Mouse (Mus musculus): ENCODE results near the gene Hs3st6. TPM values are rescaled to one million over a fixed set of nuclear protein-coding genes. Genes with fewer than 3 reads are reported as not detected.

The Hs3st6 gene
- polyA plus RNA-seq (2012; rRNA removed) = 0.24 and 0.30 TPM in 2 replicates

GRCm38 (mm10) chr17:24752415-24753394 lies at the start of gene Hs3st6:
TSS of gene Hs3st6 (plus strand) at chr17:24752988.

GRCm38 (mm10) chr17:24706982-24707800 lies 45.6 kb upstream of the Hs3st6 start, which contains the start of gene Tbl3:
TSS of gene Tbl3 (minus strand) at chr17:24707660.

DNA sequence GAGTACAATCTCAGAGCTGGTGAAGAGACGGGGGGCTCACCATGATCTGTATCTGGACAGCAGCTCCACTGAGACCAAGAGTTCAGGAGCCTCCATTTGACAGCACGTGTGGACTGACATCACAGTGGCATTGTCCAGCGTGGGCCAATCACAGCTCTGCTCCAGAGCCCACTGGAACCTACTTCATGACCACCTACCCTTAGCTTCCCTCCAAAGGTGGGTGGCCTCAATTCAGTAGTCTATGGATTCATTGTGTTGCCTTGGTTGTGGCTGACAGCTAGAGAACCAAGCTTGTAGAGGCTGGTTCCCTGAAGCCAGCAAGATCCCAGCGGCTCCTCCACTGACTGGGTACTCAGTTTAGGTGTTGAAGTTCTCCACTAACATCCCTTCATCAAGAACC lies 34.8 kb upstream of the Hs3st6 start, which contains the start of the genes Rnf151 and Rps2:
Gene Rnf151, minus strand, starts transcription at position 121 of the 400 bp plus-strand sequence.
Gene Rps2, plus strand, starts transcription at position 174 of the 400 bp plus-strand sequence.

DNA sequence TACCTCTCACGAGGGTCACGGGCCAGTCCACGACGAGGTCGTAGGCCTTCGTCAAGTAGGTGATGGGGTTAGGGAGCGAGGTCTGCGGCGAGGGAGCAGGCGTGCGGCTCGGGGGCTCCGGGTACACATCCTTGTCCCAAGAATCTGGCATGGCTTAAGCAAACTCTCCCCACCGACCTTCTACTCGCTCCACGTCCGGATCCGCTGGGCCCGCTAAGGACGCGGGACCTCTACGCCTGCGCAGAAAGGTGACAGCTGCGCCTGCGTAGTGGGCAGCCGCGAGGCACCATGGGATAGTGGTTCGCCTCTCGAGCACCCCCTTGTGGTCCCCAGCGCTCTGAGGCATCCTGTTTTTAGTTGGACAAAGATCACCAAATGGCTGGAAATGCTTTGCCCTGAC lies 28.6 kb upstream of the Hs3st6 start, which contains the start of gene Ndufb10:
Gene Ndufb10, minus strand, starts transcription at position 295 of the 400 bp plus-strand sequence.

GRCm38 (mm10) chr17:24727618-24728017 lies 25.2 kb upstream of the Hs3st6 start, which contains the start of gene Rpl3l:
TSS of gene Rpl3l (plus strand) at chr17:24727820.

GRCm38 (mm10) chr17:24736330-24737051 lies 16.3 kb upstream of the Hs3st6 start, which contains the start of gene Msrb1:
TSS of gene Msrb1 (plus strand) at chr17:24736642.

DNA sequence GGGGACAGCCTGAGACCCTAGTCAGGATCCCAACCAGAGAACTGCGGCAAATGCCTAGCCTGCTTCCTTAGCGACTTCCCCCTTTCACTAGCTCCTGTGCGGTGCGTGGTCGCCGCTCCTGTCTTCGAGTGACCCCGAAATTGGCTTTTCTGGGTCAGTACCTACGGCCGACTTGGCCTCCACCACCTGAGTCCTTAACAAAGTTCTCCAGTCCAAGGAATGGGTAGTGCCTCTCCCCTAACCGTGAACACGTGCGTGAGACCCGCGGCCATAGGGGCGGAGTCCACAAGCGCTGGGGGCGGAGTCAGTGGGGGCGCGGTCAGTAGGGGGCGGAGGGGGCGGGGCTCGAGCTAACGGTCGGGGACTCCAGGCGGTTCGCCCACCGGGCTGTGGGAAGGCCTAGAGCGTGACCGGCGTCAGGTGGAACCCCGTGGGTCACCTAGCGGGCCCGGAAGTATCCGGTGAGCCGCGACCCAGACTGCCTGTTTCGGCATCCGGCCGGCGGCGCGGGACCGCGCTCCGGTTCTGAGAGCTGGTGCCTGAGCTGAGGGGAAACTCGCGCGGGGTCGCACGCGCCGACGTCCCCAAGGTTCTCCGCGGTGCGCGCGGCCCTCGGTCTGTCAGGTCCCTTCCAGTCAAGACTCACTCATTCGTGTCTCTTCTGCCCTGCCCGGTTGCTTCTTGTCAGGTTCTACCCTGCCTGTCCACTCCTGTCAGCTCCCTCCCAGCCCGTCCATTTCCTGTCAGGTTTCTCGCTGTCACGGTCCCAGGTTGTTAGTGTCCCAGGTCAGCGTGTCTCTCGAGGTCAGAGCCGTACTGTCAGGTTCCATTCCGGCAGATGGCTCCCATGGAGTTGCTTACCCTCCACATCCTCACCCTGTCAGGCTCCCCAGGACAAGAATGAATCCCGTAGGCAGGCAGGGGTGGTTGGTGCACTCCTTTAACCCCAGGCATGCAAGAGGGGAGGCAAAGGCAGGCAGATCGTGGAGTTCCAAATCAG lies 51.5 kb downstream of the Hs3st6 start, which contains the start of gene Meiob:
Gene Meiob, plus strand, starts transcription at position 338 of the 1,000 bp plus-strand sequence.

Other genes starting within 250 kb of the Hs3st6 start
- gene Traf7, start 225.1 kb upstream of the Hs3st6 start, polyA plus RNA-seq (2012; rRNA removed) = 179 and 213 TPM in 2 replicates
- gene Rab26, start 218.8 kb upstream of the Hs3st6 start, polyA plus RNA-seq (2012; rRNA removed) = 0.26 and 1.8 TPM in 2 replicates
- 80.1 and 86.9 TPM in 2 replicates for gene Pkd1, start 203.2 kb upstream of the Hs3st6 start, polyA plus RNA-seq (2012; rRNA removed)
- 126 and 137 TPM in 2 replicates for gene Tsc2, start 120.4 kb upstream of the Hs3st6 start, polyA plus RNA-seq (2012; rRNA removed)
- 8.2 and 8.6 TPM in 2 replicates for gene Nthl1, start 120.3 kb upstream of the Hs3st6 start, polyA plus RNA-seq (2012; rRNA removed)
- 81.0 and 93.6 TPM in 2 replicates for gene Slc9a3r2, start 102.7 kb upstream of the Hs3st6 start, polyA plus RNA-seq (2012; rRNA removed)
- gene Npw, start 94.5 kb upstream of the Hs3st6 start, polyA plus RNA-seq (2012; rRNA removed) = 0.44 and 0.66 TPM in 2 replicates
- gene Zfp598, start 83.3 kb upstream of the Hs3st6 start, polyA plus RNA-seq (2012; rRNA removed) = 124 and 127 TPM in 2 replicates
- gene Syngr3, start 63.0 kb upstream of the Hs3st6 start, polyA plus RNA-seq (2012; rRNA removed) = 4.1 and 4.6 TPM in 2 replicates
- 59.1 and 69.9 TPM in 2 replicates for gene Gfer, start 56.8 kb upstream of the Hs3st6 start, polyA plus RNA-seq (2012; rRNA removed)
- gene Noxo1, start 56.8 kb upstream of the Hs3st6 start, polyA plus RNA-seq (2012; rRNA removed) = 235 and 246 TPM in 2 replicates
- gene Tbl3, start 45.3 kb upstream of the Hs3st6 start, polyA plus RNA-seq (2012; rRNA removed) = 43.3 and 49.1 TPM in 2 replicates
- not detected in 2 replicates for gene Rnf151, start 34.9 kb upstream of the Hs3st6 start, polyA plus RNA-seq (2012; rRNA removed)
- 3,267 and 3,407 TPM in 2 replicates for gene Rps2, start 34.9 kb upstream of the Hs3st6 start, polyA plus RNA-seq (2012; rRNA removed)
- 285 and 351 TPM in 2 replicates for gene Ndufb10, start 28.5 kb upstream of the Hs3st6 start, polyA plus RNA-seq (2012; rRNA removed)
- gene Rpl3l, start 25.2 kb upstream of the Hs3st6 start, polyA plus RNA-seq (2012; rRNA removed) = 0.10 and 0.13 TPM in 2 replicates
- gene Msrb1, start 16.3 kb upstream of the Hs3st6 start, polyA plus RNA-seq (2012; rRNA removed) = 91.4 and 133 TPM in 2 replicates
- gene Meiob, start 51.3 kb downstream of the Hs3st6 start, polyA plus RNA-seq (2012; rRNA removed) = not detected in 2 replicates
- gene Hagh, start 87.2 kb downstream of the Hs3st6 start, polyA plus RNA-seq (2012; rRNA removed) = 165 and 180 TPM in 2 replicates
- gene Fahd1, start 97.4 kb downstream of the Hs3st6 start, polyA plus RNA-seq (2012; rRNA removed) = 34.9 and 43.1 TPM in 2 replicates
- gene Igfals, start 113.0 kb downstream of the Hs3st6 start, polyA plus RNA-seq (2012; rRNA removed) = 4.1 and 4.8 TPM in 2 replicates
- 28.4 and 29.3 TPM in 2 replicates for gene Nubp2, start 133.4 kb downstream of the Hs3st6 start, polyA plus RNA-seq (2012; rRNA removed)
- gene Spsb3, start 133.7 kb downstream of the Hs3st6 start, polyA plus RNA-seq (2012; rRNA removed) = 112 and 128 TPM in 2 replicates
- gene Eme2, start 142.1 kb downstream of the Hs3st6 start, polyA plus RNA-seq (2012; rRNA removed) = 40.2 and 43.2 TPM in 2 replicates
- 233 and 246 TPM in 2 replicates for gene Mrps34, start 142.1 kb downstream of the Hs3st6 start, polyA plus RNA-seq (2012; rRNA removed)
- 66.8 and 90.4 TPM in 2 replicates for gene Nme3, start 143.5 kb downstream of the Hs3st6 start, polyA plus RNA-seq (2012; rRNA removed)
- 75.9 and 79.6 TPM in 2 replicates for gene Mapk8ip3, start 184.0 kb downstream of the Hs3st6 start, polyA plus RNA-seq (2012; rRNA removed)
- gene Jpt2, start 207.7 kb downstream of the Hs3st6 start, polyA plus RNA-seq (2012; rRNA removed) = 11.4 and 19.2 TPM in 2 replicates